Mouse (Mus musculus): ENCODE measurements around the gene 4933415A04Rik. TPM values are rescaled to one million over a fixed set of nuclear protein-coding genes. Genes with fewer than 3 reads are reported as not detected.

The 4933415A04Rik gene
- polyA plus RNA-seq, 1 experiment: 3.2 TPM

DNA sequence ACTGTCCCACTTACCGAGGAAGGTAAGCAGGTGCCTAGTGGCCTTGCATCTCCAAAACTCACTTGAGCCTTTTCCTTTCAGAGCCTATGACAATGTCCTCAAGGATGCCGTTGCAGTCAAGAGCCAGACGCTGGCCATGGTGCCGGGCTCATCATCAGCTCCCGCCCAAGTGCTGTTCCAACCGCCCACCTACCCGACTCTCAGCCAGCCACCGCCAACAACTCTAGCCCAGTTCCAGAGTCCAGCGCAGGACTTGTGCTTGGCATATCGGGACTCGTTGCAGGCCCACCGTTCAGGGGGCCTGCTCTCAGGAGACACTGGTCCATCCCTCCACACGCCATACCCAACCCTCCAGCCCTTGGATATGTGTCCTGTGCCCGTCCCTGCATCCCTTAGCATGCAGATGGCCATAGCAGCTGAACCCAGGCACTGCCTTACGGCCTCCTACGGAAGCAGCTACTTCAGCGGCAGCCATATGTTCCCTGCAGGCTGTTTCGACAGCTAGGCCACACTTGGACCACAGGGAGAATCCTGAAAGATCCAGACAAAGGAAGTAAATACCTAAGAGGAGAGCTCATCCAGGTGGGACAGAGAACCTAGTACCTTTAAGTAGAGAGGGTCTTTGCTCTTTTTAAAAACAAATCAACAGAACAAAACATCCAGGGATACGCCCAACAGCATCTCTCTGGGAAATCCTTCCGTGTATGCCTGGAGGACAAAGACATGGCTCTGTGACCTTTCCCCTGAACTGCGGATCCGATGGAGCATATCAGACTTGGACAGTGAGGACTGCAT lies 1.4 kb upstream of the 4933415A04Rik start:
- H3K27ac ChIP-seq (ENCODE audit: control insufficient read depth, insufficient read depth, low read depth, low read length, poor library complexity): no peak overlapping the region
- 89% methylated on average over 22 of the region's 22 CpGs for whole genome bisulfite sequencing

DNA sequence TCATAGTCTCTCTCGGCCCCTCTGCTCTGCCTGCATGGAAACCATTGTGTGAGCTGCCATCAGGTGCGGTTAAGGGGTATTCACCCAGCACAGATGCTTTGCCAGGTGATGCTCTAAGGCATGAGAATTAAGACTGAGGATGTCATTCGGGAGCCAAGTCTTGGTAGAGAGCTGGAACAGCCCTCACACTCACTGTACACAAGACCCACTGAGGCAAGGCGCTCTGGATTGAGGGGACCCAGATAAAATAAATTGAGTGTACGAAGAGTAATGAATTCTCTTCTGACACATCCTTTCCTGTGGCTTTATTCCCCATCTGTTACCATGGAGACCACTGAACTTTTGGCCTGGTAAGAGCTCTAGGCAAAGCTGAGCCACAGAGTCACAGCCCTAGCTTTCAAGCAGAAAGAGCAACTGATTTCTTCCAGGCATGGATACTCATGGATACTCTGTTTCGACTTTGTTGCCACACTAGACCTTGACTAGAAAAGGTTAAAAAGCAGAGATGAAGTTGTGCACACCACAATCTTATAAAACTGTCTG lies 2.8 kb downstream of the 4933415A04Rik start:
- no peak for TF ChIP-seq CTCF (IDR thresholded peaks at IDR 0.05; ENCODE audit: control insufficient read depth, insufficient read depth, low read length)
- no peak for TF ChIP-seq POLR2A (IDR thresholded peaks at IDR 0.05; ENCODE audit: borderline replicate concordance, control insufficient read depth, low read depth, low read length)
- H3K4me3 ChIP-seq (replicated peaks; ENCODE audit: control insufficient read depth, low read depth, low read length): no peak overlapping the region
- H3K4me1 ChIP-seq (ENCODE audit: control insufficient read depth, insufficient read depth, low read length): no peaks in the 10 kb centered on the region
- no peak overlapping the region for H3K27ac ChIP-seq (ENCODE audit: control insufficient read depth, insufficient read depth, low read depth, low read length, poor library complexity)
- WGBS: 72% methylated on average over 6 of the region's 6 CpGs

More for the DNA sequence above, 1.4 kb upstream of the 4933415A04Rik start:
- Histone ChIP-seq H3K4me1 (ENCODE audit: control insufficient read depth, insufficient read depth, low read length) (no peaks in the 10 kb centered on the region), H3K4me3 (replicated peaks; ENCODE audit: control insufficient read depth, low read depth, low read length) (no peak overlapping the region)
- TF ChIP-seq CTCF (IDR thresholded peaks at IDR 0.05; ENCODE audit: control insufficient read depth, insufficient read depth, low read length): no peak
- TF ChIP-seq POLR2A (IDR thresholded peaks at IDR 0.05; ENCODE audit: borderline replicate concordance, control insufficient read depth, low read depth, low read length): no peak

DNA sequence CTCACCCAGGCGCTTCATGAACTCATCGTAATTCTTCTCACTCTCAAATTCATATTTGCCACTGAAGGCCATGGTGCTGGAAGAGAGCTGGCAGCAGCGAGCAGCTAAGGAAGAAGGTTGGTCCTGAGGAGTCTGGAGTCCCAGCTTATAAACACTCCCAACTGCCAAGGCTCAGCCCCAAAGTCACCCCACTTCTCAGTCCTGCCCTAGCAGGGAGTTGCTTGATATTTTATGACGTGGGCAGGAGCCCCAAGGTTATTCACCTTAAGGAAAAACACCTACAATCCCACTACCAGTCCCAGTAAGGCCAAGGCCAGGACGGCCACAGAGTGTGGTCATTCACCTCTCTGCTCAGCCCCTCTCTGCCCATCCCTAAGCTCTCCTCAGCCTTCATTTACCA lies 14.6 kb downstream of the 4933415A04Rik start, which contains the start of gene Fabp6:
TSS of gene Fabp6 (minus strand) at position 101 of the 400 bp plus-strand sequence.
- no peak for TF ChIP-seq CTCF (IDR thresholded peaks at IDR 0.05; ENCODE audit: control insufficient read depth, insufficient read depth, low read length)
- no peak for TF ChIP-seq POLR2A (IDR thresholded peaks at IDR 0.05; ENCODE audit: borderline replicate concordance, control insufficient read depth, low read depth, low read length)
- H3K4me3 ChIP-seq (replicated peaks; ENCODE audit: control insufficient read depth, low read depth, low read length): no peak within 1 kb of the TSS
- 80% methylated on average over 5 of the region's 5 CpGs for WGBS
- H3K27ac ChIP-seq (ENCODE audit: control insufficient read depth, insufficient read depth, low read depth, low read length, poor library complexity): no peak within 1 kb of the TSS
- H3K4me1 ChIP-seq (ENCODE audit: control insufficient read depth, insufficient read depth, low read length): no peaks in the 10 kb centered on the region

DNA sequence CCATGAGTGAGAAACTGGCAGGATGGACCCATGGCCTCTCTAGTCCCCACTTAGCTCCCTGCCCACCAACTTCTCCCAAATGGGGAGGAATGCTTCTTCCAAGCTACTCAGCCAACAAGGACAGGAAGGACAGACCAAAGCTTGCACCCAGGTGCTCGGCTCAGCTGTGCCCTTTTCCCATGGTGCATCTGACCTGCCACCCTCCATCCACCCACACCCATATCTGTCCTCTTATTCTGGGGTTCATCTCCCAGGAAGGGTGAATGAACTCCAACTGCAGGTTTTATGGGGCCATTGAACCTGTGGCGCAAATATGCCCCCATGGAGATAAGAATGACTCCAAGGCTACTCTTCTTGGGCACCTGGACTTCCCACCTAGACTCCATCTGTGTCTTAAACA lies 17.4 kb downstream of the 4933415A04Rik start:
- Histone ChIP-seq H3K27ac (ENCODE audit: control insufficient read depth, insufficient read depth, low read depth, low read length, poor library complexity) (no peak overlapping the region), H3K4me3 (replicated peaks; ENCODE audit: control insufficient read depth, low read depth, low read length) (no peak overlapping the region), H3K4me1 (ENCODE audit: control insufficient read depth, insufficient read depth, low read length) (no peaks in the 10 kb centered on the region)
- TF ChIP-seq CTCF (IDR thresholded peaks at IDR 0.05; ENCODE audit: control insufficient read depth, insufficient read depth, low read length) (no peak), POLR2A (IDR thresholded peaks at IDR 0.05; ENCODE audit: borderline replicate concordance, control insufficient read depth, low read depth, low read length) (no peak)
- WGBS: 77% methylated on average over 2 of the region's 2 CpGs

DNA sequence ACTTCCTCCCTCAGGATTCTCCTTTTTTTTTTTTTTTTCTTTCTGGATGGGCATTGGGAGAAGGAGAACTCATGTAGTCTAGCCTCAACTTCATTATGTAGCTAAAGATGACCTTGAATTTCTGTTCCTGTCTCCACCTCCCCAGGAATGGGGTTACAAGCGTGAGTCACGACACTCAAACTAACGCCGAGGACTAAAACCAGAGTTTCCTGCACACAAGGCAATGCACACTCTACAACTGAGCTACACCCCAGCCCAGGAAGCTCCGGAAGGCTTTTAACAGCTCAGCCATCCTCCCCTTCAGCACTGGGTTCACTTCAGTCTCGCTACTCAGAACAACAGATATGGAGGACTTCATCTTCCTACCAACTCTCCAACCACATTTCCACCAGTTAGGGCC lies 18.1 kb downstream of the 4933415A04Rik start:
- H3K4me1 ChIP-seq (ENCODE audit: control insufficient read depth, insufficient read depth, low read length): no peaks in the 10 kb centered on the region
- TF ChIP-seq POLR2A (IDR thresholded peaks at IDR 0.05; ENCODE audit: borderline replicate concordance, control insufficient read depth, low read depth, low read length): no peak
- no peak for TF ChIP-seq CTCF (IDR thresholded peaks at IDR 0.05; ENCODE audit: control insufficient read depth, insufficient read depth, low read length)
- H3K27ac ChIP-seq (ENCODE audit: control insufficient read depth, insufficient read depth, low read depth, low read length, poor library complexity): no peak overlapping the region
- WGBS: 61% methylated on average over 6 of the region's 6 CpGs
- H3K4me3 ChIP-seq (replicated peaks; ENCODE audit: control insufficient read depth, low read depth, low read length): no peak overlapping the region

DNA sequence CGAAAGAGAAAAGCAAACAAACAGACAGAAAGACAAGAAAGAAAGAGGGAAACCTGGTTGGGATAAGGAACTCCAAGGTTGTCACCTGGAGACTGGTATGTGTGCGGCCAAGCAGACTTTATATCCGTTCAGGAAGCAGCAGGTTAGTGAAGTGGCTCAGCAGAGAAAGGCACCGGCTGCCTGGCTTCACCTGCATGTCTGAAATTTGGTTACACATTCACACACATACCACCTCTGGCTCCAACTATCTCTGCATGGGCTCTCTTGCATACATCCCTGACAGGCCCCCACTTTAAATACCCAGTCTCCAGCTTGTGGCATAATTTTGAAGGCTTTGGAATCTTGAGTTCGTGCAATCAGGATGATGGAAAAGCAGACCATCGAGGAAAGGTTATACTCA lies 19.0 kb downstream of the 4933415A04Rik start:
- WGBS: 83% methylated on average over 6 of the region's 6 CpGs
- TF ChIP-seq CTCF (IDR thresholded peaks at IDR 0.05; ENCODE audit: control insufficient read depth, insufficient read depth, low read length) (no peak), POLR2A (IDR thresholded peaks at IDR 0.05; ENCODE audit: borderline replicate concordance, control insufficient read depth, low read depth, low read length) (no peak)

DNA sequence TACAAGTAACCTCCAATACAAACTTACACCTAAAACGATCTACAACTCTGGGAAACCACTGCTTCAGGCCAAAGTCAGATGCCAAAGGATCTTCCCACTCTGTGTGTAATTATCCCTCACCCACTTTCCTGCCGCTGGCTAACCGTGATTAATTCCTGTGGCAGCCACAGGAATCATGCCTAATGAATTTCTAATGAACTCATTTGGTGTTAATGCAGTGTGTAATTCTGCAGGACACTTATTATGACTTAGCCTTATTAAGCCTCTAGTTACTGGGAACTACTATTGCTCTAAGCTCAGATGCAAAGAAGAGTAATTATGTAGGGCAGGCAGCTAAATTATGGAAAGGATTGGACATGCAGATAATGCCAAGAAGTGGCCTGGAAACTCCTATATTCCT lies 21.6 kb downstream of the 4933415A04Rik start:
- Histone ChIP-seq H3K4me3 (replicated peaks; ENCODE audit: control insufficient read depth, low read depth, low read length) (no peak overlapping the region), H3K4me1 (ENCODE audit: control insufficient read depth, insufficient read depth, low read length) (no peaks in the 10 kb centered on the region), H3K27ac (ENCODE audit: control insufficient read depth, insufficient read depth, low read depth, low read length, poor library complexity) (no peak overlapping the region)
- 79% methylated on average over 3 of the region's 3 CpGs for whole genome bisulfite sequencing
- TF ChIP-seq CTCF (IDR thresholded peaks at IDR 0.05; ENCODE audit: control insufficient read depth, insufficient read depth, low read length): no peak

More for the DNA sequence above, 19.0 kb downstream of the 4933415A04Rik start:
- no peaks in the 10 kb centered on the region for H3K4me1 ChIP-seq (ENCODE audit: control insufficient read depth, insufficient read depth, low read length)
- H3K27ac ChIP-seq (ENCODE audit: control insufficient read depth, insufficient read depth, low read depth, low read length, poor library complexity): no peak overlapping the region
- no peak overlapping the region for H3K4me3 ChIP-seq (replicated peaks; ENCODE audit: control insufficient read depth, low read depth, low read length)

DNA sequence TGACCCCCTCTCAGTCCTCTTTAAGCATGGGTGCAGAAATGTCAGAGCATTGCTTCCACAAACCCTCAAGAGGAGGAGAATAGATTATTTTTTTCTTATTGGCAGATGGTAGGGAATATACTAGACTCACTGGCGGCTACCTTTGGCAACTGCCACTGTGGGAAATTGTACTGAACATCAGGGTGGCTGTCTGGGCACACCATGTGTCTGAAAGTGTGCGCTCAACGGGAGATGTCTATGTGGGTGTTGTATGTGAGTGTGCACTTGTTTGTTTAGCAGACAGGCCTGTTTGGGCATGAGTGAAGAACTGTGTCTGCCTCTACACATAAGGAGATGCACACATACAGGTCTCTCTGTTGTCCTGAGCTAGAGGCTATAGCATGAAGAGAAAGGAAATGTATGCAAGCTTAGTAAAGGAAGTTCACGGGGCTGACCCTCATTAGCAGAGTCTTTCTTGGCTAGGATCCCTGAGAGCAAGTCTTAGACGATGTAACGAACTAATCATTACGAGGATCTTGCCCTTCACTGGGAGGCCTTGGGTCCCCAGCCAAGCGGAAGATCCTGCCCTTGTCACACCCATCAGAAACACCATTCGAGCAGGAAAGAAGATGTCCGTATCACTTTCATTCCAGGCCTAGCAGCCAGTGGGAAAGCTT lies 23.3 kb downstream of the 4933415A04Rik start:
- H3K4me1 ChIP-seq (ENCODE audit: control insufficient read depth, insufficient read depth, low read length): no peaks in the 10 kb centered on the region
- no peak overlapping the region for H3K27ac ChIP-seq (ENCODE audit: control insufficient read depth, insufficient read depth, low read depth, low read length, poor library complexity)
- WGBS: 83% methylated on average over 10 of the region's 10 CpGs
- TF ChIP-seq POLR2A (IDR thresholded peaks at IDR 0.05; ENCODE audit: borderline replicate concordance, control insufficient read depth, low read depth, low read length) (no peak), CTCF (IDR thresholded peaks at IDR 0.05; ENCODE audit: control insufficient read depth, insufficient read depth, low read length) (no peak)
- no peak overlapping the region for H3K4me3 ChIP-seq (replicated peaks; ENCODE audit: control insufficient read depth, low read depth, low read length)
